Mouse (Mus musculus) adrenal gland, postnatal 14 days (tissue): ENCODE measurements at regions not wholly inside any gene's neighbourhood (a gene's known extent, or its start where the extent isn't known, plus 50 kb on each side); places are given as distances from the start of the nearest gene placed in this dataset.
A peak's percentile ranks its signal among the peaks of the same experiment; 100 is the strongest.

Source experiments
- DNase-seq: peaks from one replicate; pipeline ENCODE4 v3.0.0; 2021; ENCODE audit warnings: mixed read lengths

DNA sequence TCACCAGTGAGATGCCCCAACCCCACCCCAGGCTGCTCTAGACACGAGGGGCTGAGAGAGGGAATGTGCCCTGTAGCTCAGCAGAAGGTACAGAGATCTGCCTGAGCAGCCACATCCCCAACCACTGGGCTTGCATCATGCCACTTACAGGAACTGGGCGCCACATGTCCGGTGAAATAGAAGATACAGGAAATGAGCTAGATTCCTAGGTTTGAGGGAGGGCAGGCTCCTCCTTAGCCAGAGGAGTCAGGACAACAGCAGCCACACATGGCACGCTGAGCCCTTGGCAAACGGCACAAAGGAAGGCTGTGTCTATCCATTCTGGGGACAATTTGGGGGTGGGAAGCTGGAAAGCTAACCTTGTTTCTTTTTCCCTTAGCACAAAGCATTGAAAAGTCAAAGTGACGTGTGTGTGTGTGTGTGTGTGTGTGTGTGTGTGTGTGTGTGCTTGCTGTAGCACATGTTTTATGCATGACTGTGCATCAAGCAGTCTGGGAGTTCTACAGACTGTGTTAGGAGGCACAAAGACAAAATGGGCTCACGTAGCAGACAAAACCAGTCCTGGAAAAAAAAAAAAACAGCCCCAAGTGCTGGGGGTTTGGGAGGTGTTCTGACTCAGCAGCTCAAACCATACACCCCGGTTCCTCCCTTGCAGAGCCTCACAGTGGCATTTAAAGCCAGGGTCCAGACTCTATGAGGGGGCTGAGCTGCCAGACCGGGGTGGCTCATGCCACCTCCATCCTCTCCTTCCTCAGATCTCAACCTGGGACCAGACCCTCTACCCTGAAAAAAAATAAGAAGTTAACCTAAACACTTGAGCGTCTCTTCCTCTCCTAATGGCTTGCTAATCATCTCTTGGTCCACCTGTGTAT, 343.7 kb upstream of the Smim15 start:
- peak; percentile 29 for DNase-seq

GRCm38 (mm10) chr13:107699251-107699650, 345.0 kb upstream of the Smim15 start:
- no peak for DNase-seq

DNA sequence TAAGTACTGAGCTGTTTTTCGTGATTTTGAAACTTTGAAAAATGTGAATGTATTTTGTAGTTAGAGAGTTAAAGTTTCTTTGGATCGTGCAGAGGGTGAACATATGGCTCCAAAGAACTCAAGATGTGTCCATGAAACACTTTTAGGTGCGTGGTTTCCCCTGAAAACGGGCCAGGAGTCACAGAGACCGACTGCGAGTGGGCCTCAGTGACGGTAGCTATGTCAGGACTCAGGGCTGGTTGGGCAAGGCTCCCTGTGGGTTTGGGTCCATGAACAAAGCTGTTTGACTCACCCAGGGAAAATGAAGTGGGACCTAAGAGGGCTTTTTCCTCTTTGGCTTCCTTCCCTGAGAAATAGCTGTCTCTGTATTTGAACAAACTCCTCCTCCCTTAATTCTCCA, 345.9 kb upstream of the Smim15 start:
- DNase-seq = no peak

GRCm38 (mm10) chr13:107692123-107692830, 352.0 kb upstream of the Smim15 start:
- DNase-seq = no peak

DNA sequence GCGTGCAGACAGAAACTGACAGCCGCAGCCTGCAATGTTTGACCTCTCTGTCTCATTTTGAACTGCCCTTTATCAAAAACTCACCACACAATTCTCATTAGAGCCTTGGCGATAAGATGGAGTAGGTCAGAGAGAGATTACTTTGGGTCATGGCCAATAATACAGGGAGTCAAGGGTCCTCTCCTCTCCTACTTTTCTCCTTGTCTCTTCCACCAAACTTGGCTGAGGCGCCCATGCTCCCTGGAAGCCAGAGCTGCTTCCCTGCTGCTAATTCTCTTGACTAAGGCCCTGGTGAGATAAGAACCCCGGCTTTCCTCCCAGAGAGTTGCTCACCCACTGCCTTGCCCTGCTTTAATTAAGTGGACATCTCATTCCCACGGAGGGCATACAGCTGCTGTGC, 355.3 kb upstream of the Smim15 start:
- no peak for DNase-seq

DNA sequence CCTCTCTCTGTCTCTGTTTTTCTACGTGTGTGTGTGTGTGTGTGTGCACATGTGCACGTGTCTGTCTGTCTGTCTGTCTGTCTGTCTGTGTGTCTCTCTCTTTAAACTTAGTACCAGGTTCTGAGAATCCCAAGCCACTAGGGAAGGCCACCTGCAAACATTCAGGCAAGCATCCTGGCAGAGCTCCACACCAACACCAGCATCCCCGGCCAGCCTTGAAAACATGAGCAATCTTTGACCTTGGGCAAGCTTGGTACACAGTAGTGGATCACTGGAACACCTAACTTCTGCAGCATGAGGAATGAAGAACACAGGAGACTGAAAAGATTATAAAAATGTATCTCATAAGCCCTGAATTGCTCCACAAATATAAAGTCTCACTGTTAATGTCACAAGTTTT, 359.0 kb upstream of the Smim15 start:
- DNase-seq = peak; percentile 67

GRCm38 (mm10) chr13:107683909-107684308, 360.3 kb upstream of the Smim15 start:
- DNase-seq = no peak

DNA sequence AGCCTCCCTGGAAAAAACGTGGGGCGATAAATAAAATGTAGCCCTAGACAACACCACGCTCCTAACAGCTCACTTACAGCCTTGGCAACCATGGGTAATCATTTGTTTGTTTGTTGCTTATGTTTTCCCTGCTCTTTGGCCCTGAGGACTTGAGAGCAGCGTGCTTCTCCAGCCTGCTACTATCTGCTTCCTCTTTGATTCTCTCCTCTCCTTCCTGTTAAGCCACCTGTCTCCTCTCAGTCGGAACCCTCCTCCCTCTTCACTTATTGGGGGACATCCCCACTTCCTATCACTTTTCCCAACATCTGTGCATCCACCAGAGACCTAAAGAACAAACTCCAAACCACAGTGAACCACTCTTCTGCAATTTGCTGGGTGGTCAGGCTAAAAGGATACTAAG, 362.5 kb upstream of the Smim15 start:
- no peak for DNase-seq

DNA sequence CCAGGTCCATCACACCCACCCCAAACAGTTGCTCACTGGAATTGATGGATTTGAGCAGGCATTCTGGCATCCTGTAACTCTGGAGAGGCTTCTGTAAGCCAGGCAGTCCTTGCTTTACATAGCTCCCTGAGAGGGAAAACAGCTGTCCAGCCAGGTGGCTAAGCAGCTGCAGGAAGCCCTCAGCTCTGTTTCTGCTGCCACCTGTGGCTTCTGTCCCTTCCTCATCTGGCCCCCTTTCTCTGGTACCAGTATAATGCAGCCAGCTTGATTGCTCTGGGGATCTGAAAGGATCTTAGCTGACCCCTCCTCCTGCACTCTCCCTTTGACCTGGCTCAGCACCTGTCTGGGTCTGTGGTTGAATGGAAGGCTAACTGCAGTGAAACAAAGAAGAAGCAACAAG, 365.4 kb upstream of the Smim15 start:
- no peak for DNase-seq

GRCm38 (mm10) chr13:107677091-107677470, 367.2 kb upstream of the Smim15 start:
- peak; percentile 19 for DNase-seq

DNA sequence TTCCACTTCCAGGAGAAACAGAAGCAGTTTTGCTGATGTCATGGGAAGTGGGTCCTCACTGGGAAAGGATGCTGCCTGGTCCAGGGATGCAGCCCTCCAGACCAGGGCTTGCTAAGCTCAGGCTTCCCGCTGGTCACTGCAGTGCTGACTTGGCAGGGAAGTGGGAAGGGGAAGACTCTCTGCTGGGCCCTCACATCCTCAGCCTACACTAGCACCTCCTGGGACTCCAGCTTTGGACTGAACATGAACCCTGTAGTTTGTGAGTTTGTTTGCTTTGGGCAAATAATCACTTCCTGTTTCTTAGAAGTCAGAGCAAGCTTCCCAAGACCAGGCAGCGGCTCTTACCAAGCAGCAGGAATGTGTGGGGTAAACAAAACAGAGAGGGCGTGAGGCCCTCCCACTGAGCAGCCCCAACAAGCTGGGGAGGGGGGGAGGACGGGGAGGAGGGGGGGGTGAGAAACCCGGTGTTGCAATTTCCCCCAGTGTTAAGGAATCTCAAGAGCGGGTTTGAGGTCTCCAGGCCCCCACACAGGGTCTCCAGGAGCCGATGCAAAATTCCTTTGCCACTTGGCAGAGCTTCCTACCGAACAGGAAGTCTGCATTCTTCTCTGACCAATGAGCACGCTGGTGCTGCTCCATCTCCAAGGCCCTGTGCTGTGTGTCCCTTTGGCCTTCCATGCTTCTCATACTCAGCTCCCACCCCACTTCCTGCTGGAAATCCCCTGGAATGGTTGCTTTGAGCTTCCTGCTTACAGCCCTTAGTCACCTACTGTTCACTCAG, 367.7 kb upstream of the Smim15 start:
- DNase-seq = peak; percentile 46

DNA sequence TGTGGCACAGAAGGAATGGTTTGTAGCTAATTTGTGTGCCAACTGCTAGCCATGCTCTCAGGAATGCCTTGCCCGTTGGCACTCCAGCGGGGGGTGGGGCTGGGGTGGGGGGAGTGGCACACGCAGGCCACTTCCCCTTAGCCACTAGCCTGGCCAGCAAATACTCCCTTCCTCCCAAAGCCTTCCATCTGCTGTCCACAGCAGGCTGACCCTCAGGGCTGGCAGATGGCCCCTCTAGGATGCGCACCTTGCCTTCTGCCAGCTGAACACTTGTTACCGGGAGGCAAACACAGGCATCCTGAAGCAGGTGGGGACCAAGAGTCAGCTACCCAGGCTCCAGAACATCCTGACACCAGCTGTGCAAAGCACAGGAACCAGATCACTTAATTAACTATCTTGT, 372.1 kb upstream of the Smim15 start:
- no peak for DNase-seq

GRCm38 (mm10) chr13:107668509-107668908, 375.7 kb upstream of the Smim15 start:
- no peak for DNase-seq

- DNase-seq = no peak
Observed at GRCm38 (mm10) chr13:107665775-107666174, 378.5 kb upstream of the Smim15 start.

DNA sequence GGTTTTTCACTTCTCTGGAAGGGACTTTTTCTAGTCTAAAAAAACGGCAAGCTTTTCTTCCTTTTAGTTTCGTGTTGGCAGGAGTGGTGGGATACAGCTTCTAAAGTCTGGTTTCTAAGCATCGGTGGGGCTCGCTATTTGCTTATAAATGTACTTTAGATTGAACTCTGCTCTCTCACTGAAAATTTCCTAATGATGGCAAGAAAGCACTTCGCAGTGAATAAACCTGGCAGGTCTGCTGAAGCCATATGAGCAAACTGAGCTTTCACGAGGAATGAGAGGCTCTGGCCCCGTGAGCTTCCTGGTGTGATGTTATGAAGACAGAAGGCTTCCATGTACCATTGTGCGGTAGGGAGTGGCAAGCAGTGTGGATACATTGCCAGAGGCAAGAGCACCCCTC, 380.0 kb upstream of the Smim15 start:
- no peak for DNase-seq

- no peak for DNase-seq
Observed at GRCm38 (mm10) chr13:107663745-107664144, 380.5 kb upstream of the Smim15 start.

DNA sequence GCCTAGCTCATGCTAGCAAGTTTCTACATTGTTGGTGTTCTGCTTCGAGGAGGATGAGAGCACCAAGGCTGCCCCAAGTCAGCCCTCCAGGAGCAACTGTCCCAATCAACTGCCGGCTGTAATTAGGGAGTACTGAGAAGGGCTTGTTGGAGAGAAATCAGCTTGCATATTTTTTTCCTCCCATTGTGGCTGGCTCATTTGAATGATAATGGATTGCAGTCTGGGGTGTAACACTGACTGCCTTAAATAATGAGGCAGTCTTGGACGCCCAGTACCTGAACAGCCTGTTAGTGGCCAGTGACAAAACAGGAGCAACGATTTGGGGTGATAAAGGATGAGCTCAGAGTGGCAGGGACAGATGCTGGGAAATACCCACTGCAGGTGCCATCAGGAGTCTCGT, 382.8 kb upstream of the Smim15 start:
- DNase-seq = no peak

DNA sequence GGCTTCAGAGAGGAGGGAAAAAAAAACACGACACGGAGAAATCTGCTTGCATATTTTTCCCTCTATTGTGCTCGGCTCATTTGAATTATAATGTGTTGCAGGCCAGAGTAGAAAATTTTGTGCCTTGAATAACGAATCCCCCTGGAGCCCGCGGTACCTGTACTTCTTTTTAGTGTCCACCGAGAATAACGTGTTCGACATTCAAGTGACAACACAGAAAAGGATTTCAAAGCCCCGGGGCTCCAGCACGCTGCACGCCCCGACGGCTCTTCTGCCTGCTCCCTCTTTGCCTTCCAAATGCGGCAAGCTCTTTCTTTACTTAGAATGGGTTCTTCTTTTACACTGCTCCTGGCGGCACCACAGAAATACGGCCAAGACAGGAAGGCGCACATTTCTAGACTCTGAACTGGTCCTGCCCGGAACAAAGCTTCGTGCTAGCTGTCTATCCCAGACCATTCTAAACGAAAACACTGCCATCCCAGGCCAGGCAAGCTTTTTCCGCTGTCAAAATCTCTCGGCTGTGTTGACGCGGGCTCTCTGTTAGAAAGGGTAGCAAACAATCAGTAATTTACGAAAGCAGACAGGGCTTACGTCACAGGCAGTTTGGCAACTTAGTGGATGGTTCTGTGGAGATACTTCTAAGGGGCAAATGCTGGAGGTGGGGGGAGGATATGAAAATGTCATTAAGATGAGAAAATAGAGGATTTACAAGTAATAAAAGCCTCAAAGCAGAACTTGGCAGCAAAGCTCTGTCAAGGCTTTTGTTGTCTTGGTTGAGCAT, 398.2 kb upstream of the Smim15 start:
- DNase-seq = peak; percentile 56

DNA sequence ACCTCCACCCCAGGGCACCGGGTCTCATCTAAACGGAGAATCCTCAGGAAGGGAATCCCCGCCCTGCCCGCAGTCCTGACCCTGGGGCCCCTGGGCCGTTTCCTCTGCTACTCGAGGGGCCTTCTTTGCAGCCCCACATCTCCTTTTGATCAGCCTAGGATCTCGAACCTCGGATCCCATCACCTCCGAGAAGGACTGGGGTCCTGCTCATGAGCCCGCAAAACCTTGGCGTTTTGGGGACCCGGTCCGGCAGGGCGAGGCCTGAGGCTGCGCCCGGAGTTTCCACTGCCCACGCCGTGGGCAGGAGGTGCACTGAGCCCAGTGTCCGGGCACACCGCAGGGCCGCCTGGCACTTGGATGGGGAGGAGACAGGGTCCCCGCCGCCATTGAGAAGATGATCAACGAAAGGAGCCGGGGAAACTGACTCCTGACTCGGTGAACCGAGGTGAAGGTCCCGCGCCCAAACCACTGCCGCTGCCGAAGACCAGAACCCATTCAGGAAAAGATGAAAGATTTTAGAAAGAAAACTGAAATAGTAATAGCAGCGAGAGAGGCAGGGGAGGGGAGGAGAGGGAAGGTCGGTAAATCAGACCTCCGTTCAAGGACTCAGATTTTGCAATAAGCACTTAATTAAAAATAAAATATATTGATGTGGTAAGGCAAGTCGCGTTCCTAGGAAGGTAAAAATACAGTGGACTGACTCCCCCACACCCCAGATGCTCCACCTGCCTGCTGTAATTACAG, 399.0 kb upstream of the Smim15 start:
- peak; percentile 27 for DNase-seq

DNA sequence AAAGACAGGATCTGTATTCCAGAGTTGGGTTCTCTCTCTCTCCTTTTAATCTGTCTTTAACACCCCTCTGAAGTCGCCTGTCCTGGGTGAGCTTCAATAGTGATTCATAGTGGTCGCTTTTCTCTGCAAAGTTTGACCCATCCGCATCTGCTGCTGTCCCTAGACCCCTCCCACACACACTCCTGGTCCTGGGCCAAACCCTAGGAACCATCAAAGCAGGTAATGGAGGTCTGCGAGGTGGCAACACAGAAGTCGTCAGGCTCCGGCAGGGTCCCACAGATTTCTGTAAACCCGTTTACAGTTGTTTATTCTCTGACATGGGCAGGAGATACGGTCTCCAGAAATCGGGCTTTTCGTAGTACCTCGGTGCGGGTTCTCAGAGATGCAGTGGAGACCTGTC, 399.5 kb upstream of the Smim15 start:
- DNase-seq = no peak

- DNase-seq = peak; percentile 45
Observed at GRCm38 (mm10) chr13:107641926-107642657, 402.2 kb upstream of the Smim15 start.
